Mouse (Mus musculus): Measurements from ENCODE around the gene Lyrm7. TPM values are rescaled to one million over a fixed set of nuclear protein-coding genes. Genes with fewer than 3 reads are reported as not detected.

Lyrm7 gene
- 5.7 to 6.6 TPM (median 6.4 TPM) in 4 replicates for total RNA-seq (2023; ENCODE audit: inconsistent age)

DNA sequence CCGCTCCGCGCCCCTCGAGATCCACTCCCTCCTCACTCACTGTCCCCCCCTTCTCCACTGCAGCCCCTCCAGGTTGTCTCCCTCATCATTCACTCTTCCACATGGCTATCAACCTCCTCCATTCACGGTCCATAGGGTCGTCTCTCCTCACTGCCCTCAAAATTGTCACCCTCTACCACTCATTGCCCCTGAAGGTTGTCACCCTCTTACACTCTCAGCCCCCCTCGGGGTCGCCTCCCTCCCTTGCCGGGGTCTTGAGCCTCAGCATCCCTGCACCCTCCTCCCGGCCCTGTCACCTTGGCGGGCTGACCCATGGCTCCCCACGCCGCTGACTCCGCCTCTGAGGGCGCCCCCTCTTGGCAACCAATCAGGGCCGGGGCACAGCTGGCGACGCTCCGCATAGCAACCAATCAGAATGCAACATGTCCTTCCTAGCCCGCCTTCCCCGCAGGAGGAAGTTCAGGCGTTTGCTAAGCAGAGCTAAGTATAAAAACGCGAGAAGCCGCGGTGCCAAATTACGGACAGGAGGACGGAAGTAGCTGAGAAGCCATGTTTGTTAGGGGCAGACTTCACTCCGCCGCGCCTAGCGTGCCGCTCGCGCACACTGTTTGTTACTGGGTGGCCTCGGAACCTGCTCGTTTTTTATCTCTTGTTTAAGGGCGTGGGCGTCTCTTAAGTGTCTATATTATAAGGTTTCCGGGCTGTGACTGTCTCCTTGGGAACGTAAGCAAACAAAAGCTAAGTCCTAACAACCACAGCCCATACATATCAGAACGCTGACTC is at the start of gene Lyrm7:
Gene Lyrm7 (minus strand): TSS at position 661 of the 783 bp plus-strand sequence.

GRCm38 (mm10) chr11:54902333-54903323 is 41.9 kb upstream of the Lyrm7 start, which contains the start of gene Gpx3:
Gpx3 (plus strand) TSS chr11:54902453.

DNA sequence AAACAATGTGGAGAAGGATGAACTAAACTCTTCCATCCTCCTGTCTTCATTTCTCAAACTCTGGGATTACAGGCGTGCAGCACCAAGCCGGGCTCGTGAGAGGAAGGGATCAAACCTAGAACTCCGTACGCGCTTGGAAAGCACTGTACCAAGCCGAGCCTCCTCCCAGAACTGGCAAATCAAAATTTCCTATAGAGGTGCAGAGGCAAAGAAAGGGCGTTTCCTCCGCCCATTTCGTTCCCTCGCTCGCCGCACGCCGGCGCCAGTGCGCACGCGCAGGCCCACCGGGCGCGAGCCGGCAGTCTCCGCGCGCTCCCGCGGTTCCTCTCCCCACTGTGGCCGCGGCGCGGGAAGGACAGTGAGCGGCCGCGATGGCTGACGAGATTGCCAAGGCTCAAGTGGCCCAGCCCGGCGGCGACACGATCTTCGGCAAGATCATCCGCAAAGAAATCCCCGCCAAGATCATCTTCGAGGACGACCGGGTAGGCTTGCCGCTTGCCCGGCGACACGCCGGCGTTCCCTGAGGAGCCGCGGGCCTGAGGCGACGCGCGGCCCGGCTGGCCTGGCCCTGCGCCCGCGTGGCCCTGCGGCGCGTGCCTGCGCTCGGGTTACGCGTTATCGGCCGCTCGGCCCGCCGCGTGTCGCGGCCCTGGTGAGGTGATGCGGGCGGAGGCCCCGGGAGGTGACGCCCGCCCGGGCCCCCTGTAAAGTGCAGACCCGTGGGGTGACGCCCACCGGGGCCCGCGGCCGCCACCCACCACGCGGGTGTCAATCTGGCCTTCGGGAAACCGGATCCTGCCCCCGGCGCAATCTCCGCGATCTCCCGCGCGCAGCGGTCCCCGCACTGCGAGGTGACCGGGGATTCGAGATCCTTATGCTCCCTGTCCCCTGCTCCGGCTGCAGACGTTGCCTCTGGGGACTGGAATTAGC is 5.7 kb upstream of the Lyrm7 start, which contains the start of gene Hint1:
Gene Hint1 (plus strand): TSS at position 265 of the 930 bp plus-strand sequence.

GRCm38 (mm10) chr11:54787488-54788474 is 72.9 kb downstream of the Lyrm7 start, which contains the start of gene Cdc42se2:
Cdc42se2 (minus strand) TSS chr11:54787675.

Other genes with a start within 250 kb of the Lyrm7 start
- 132 to 142 TPM (median 135 TPM) in 4 replicates for gene Cdc42se2, start 73.2 kb downstream of the Lyrm7 start, total RNA-seq (2023; ENCODE audit: inconsistent age)
- gene Hint1, start 5.5 kb upstream of the Lyrm7 start, total RNA-seq (2023; ENCODE audit: inconsistent age), result 113 to 145 TPM (median 122 TPM) in 4 replicates
- gene Gpx3, start 41.5 kb upstream of the Lyrm7 start, total RNA-seq (2023; ENCODE audit: inconsistent age), result not detected in 4 replicates
- 95.9 to 111 TPM (median 103 TPM) in 4 replicates for gene Tnip1, start 102.0 kb upstream of the Lyrm7 start, total RNA-seq (2023; ENCODE audit: inconsistent age)
- gene Anxa6, start 172.5 kb upstream of the Lyrm7 start, total RNA-seq (2023; ENCODE audit: inconsistent age), result 239 to 261 TPM (median 254 TPM) in 4 replicates
- 38.7 to 43.6 TPM (median 41.7 TPM) in 4 replicates for gene Ccdc69, start 217.2 kb upstream of the Lyrm7 start, total RNA-seq (2023; ENCODE audit: inconsistent age)
- gene Gm2a, start 237.2 kb upstream of the Lyrm7 start, total RNA-seq (2023; ENCODE audit: inconsistent age), result 119 to 129 TPM (median 126 TPM) in 4 replicates

Data from B cell, adult (primary cell).